Mouse (Mus musculus) layer of hippocampus, adult 18-20 months (tissue): ENCODE measurements around the gene Poldip2. TPM values are rescaled to one million over a fixed set of nuclear protein-coding genes. Genes with fewer than 3 reads are reported as not detected.
A peak's percentile ranks its signal among the peaks of the same experiment; 100 is the strongest.

Source experiments
- DNase-seq, 2 experiments: peaks; one replicate each; pipeline ENCODE4 v3.0.0; 2022; ENCODE audit warnings: low spot score in 2 of 2
- total RNA-seq, 2 experiments: library from RNA; stranded (reverse); gene quantifications; 2 replicates each; pipeline ENCODE4 v1.2.3; 2021

The Poldip2 gene
- total RNA-seq, 2 experiments from 2014 or later = 118 to 119 TPM

- DNase-seq = peak; percentile 27 to 51
Measured at GRCm38 (mm10) chr11:78536690-78537084, 24.7 kb downstream of the Poldip2 start.

- DNase-seq = no peak
Measured at GRCm38 (mm10) chr11:78540358-78540757, 28.4 kb downstream of the Poldip2 start.

- DNase-seq = no peak
Measured at GRCm38 (mm10) chr11:78544449-78545111, 32.6 kb downstream of the Poldip2 start.

GRCm38 (mm10) chr11:78545181-78545580 is 33.2 kb downstream of the Poldip2 start:
- DNase-seq = no peak

GRCm38 (mm10) chr11:78547718-78548460 is 35.9 kb downstream of the Poldip2 start:
- DNase-seq = no peak

- DNase-seq = no peak
Measured at GRCm38 (mm10) chr11:78549491-78549987, 37.5 kb downstream of the Poldip2 start.

GRCm38 (mm10) chr11:78550168-78551058 is 38.4 kb downstream of the Poldip2 start, which contains the start of gene Tmem97:
TSS of gene Tmem97 (minus strand) at chr11:78550777.
- DNase-seq = peak; percentile 94 to 98

- no peak for DNase-seq
Measured at GRCm38 (mm10) chr11:78551059-78551398, 39.0 kb downstream of the Poldip2 start.

- no peak for DNase-seq
Measured at GRCm38 (mm10) chr11:78555623-78556022, 43.6 kb downstream of the Poldip2 start.

- DNase-seq = no peak
Measured at GRCm38 (mm10) chr11:78556070-78556469, 44.1 kb downstream of the Poldip2 start.

GRCm38 (mm10) chr11:78557241-78557640 is 45.2 kb downstream of the Poldip2 start:
- DNase-seq = no peak

GRCm38 (mm10) chr11:78560447-78560846 is 48.5 kb downstream of the Poldip2 start:
- peak; percentile 47 to 85 for DNase-seq

GRCm38 (mm10) chr11:78566775-78567174 is 54.8 kb downstream of the Poldip2 start:
- DNase-seq = no peak

GRCm38 (mm10) chr11:78567614-78568013 is 55.6 kb downstream of the Poldip2 start:
- DNase-seq = no peak

- DNase-seq = no peak
Measured at GRCm38 (mm10) chr11:78568827-78569226, 56.8 kb downstream of the Poldip2 start.

GRCm38 (mm10) chr11:78569806-78570205 is 57.8 kb downstream of the Poldip2 start:
- no peak for DNase-seq

GRCm38 (mm10) chr11:78571441-78571840 is 59.4 kb downstream of the Poldip2 start:
- DNase-seq = peak; percentile 56 to 82

- no peak for DNase-seq
Measured at GRCm38 (mm10) chr11:78571854-78572253, 59.9 kb downstream of the Poldip2 start.
